Mouse (Mus musculus) embryonic stem cell, embryonic (primary cell): ENCODE results near the gene Trim66.

Experiments used
- CTCF ChIA-PET, 4 experiments: fragments of 300-600 bp in 2 of 4; fragments of 350-600 bp in 2 of 4; sonication (Branson Sonifier 250); formaldehyde crosslinking; loops; one replicate each; lab custom pipeline; 2022; ENCODE audit warnings: inconsistent platforms in 2 of 4; lab: Charles Lee
- POLR2A ChIA-PET, 4 experiments: fragments of 300-600 bp in 2 of 4; fragments of 350-600 bp in 2 of 4; sonication (Branson Sonifier 250); formaldehyde crosslinking; loops; one replicate each; lab custom pipeline; 2022; ENCODE audit warnings: antibody characterized with exemption in 4 of 4, inconsistent platforms in 1 of 4; lab: Charles Lee

Gene Trim66

DNA sequence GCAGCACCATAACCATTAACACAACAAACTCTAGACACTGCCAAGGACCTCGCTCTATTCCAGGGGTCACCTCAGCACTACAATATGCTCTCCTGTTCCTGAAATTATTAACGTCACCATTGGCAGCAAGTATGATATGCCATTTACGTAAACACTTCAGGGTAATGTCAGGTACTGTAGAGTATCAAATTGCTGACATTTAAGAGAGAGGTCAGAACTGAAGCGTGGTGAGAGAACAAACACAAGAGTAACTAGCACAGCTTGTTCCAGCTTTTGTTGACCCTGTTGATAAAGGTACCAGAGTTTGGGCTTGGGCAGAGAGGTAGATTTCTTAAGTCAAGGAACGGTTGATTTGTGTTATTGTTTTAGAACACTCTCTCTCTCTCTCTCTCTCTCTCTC is 65.2 kb downstream of the Trim66 start:
- CTCF ChIA-PET: no interaction called here

DNA sequence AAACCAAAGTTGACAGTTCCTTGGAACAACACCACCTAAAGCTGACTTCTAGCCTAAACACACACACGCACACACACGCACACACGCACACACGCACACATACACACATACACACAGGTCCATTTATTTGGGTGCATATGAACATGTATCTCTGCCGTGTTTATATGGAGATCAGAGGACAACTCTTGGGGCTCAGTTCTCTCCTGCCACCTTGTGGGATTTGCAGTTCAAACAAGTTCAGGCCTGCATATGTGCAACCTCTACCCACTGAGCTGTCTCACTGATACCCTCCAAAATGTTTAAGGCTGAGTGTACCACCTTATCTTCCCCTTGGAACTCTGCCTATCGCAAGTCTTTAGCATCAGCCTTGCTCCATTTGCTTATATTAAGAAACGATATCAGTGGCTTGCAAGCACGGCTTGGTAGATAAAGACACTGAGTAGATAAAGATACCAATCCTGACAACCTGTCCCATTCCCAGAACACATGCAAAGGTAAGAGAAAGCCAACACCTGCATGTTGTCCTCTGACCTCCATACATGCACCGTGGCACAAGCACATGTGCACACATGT is 67.2 kb downstream of the Trim66 start:
- CTCF ChIA-PET: interaction anchor here in 1 of 4 experiments (1.0 kb wide), 1 partner anchor 301 kb away, joined by 4 read pairs; no protein-coding TSS in a partner anchor
- POLR2A ChIA-PET: interaction anchor here in 1 of 4 experiments (0.6 kb wide), 1 partner anchor 19 kb away, joined by 4 read pairs; no protein-coding TSS in a partner anchor

More for the DNA sequence above, 65.2 kb downstream of the Trim66 start:
- POLR2A ChIA-PET: interaction anchor here in 2 of 4 experiments (1.3 to 1.7 kb wide), 3 partner anchors 76 to 82 kb away, joined by 3 to 4 read pairs (median 4); partner anchors contain the start of gene Rpl27a (in 2 of the 2)

- POLR2A ChIA-PET: interaction anchor here in 3 of 4 experiments (0.8 to 2.5 kb wide), 10 partner anchors 9 to 88 kb away, joined by 3 to 21 read pairs (median 4); partner anchors contain the start of gene Rpl27a (in 2 of the 3)
- CTCF ChIA-PET: interaction anchor here in 3 of 4 experiments (0.6 to 1.1 kb wide), 3 partner anchors 9 to 300 kb away, joined by 3 to 4 read pairs (median 3); no protein-coding TSS in a partner anchor
Observed at GRCm38 (mm10) chr7:109438781-109439591, 68.9 kb downstream of the Trim66 start, which contains the start of gene Stk33. Gene Stk33, minus strand, starts transcription at chr7:109439081.

DNA sequence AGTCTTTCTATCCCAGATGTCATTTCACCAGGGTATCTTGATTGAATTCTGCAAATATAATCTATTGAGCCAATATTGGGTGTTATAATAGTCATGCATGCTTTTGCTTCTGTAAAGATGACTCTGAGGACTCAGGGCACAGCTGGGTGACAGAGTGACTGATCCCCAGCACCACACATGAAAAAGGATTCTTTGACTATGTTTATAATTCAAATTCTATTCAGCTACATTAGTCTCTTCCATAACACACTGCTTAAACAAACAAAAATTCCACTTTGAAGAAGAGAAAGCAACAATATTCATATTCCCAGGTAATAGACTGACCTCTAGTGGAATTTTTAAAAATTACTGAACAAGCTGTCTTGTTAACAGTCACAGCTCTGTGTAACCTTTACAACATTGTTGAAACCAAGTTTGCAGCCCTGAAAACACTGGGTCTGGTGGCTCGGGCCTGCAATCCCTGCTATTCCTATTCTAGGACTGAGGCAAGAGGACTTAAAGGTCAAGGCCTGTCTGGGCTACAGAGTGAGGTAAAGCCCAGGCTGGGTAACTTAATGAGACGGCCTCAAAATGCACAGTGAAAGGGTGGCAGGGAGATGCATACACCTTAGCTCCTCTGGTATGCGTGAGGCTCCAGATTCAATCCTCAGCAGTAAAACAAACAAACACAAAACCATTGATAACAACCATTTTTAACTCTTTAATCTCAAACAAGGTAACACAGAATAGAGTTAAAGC is 83.3 kb downstream of the Trim66 start:
- CTCF ChIA-PET: interaction anchor here (0.6 to 4.7 kb wide), 38 partner anchors 21 to 956 kb away, joined by 3 to 40 read pairs (median 4); partner anchors contain the start of gene Ric3 (in 1 of the 4)
- POLR2A ChIA-PET: interaction anchor here in 3 of 4 experiments (0.6 to 2.1 kb wide), 7 partner anchors 14 to 285 kb away, joined by 3 to 14 read pairs (median 5); partner anchors contain the start of genes Rpl27a (in 1 of the 3) and Stk33 (in 1 of the 3)

DNA sequence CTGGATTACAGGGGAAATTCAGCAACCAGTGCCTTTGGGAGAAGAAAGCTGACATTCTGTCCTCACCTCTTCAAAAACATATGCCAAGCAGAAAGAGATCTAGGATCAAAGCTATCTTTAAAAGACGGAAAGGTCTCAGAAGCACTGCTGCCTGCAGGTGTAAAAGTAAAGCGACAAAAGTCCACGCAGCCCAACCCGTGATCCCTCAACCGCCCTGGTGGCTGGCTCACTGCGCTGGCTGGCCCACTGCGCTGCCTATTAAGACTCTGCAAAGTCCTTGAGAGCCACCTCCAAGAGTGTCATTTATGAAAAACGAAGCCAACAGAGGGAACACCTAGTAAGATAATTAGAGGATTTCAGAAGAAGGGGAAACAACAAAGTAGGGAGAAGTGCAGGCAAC is 85.1 kb downstream of the Trim66 start:
- POLR2A ChIA-PET: interaction anchor here in 1 of 4 experiments (0.7 to 1.7 kb wide), 3 partner anchors 35 to 164 kb away, joined by 3 read pairs; no protein-coding TSS in a partner anchor
- CTCF ChIA-PET: interaction anchor here in 3 of 4 experiments (1.2 to 4.7 kb wide), 3 partner anchors 276 to 283 kb away, joined by 3 to 40 read pairs (median 8); no protein-coding TSS in a partner anchor

DNA sequence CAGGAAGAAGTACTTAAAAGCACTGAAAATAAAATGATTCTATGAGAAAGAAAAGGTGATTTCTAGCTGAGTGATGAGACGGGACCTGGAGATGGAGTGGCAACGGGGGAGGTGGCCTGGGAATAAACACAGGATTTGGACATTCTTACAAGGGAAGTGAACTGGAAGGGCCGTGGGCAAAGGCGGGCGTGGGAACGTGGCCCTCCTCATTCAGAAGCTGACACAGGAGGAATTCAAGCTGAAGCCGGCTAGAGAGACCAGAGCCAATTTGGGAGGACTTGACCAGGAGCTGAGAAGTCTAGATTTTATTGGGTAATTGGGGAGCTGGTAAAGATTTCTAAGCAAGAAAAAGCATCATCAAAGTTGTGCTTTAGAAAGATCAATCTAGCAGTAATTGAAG is 102.4 kb downstream of the Trim66 start:
- POLR2A ChIA-PET: interaction anchor here in 1 of 4 experiments (1.6 kb wide), 1 partner anchor 23 kb away, joined by 3 read pairs; no protein-coding TSS in a partner anchor
- CTCF ChIA-PET: no interaction called here

DNA sequence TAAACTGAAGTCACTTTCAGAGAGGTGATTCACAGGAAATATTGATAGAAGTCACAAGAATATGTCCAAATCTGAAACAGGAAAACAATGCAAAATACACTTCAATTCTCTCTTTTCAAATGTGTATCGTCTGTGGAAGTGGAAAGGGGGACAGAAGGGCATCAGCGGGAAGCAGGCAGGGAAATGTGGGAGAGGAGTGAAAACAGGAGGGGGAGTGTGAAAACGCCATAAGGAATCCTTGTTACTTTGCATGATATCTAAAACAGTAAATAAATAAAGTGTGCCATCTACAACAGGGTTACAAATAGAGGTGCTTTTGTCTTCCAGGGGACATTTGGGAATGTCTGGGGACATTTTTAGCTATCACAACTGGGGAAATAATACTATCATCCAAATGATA is 108.6 kb downstream of the Trim66 start:
- ChIA-PET CTCF (no interaction called here), POLR2A (no interaction called here)
